Mouse (Mus musculus) brain, embryonic 14.5 days (tissue): ENCODE results near the gene Ndel1.

Source experiments
- CTCF ChIP-seq: fragments of 200-500 bp; IDR thresholded peaks from 2 replicates; pipeline ENCODE4 v1.5.1; 2012; ENCODE audit warnings: inconsistent platforms, mild to moderate bottlenecking, moderate library complexity, borderline replicate concordance; ENCODE audit not compliant: insufficient read depth, insufficient read length; ENCODE audit errors: extremely low read depth
- POLR2A ChIP-seq: fragments of 200-500 bp; IDR thresholded peaks from 2 replicates; pipeline ENCODE4 v1.6.1; 2012; ENCODE audit warnings: mild to moderate bottlenecking, inconsistent platforms, borderline replicate concordance; ENCODE audit not compliant: poor library complexity, insufficient read depth, insufficient read length, severe bottlenecking; ENCODE audit errors: extremely low read depth

DNA sequence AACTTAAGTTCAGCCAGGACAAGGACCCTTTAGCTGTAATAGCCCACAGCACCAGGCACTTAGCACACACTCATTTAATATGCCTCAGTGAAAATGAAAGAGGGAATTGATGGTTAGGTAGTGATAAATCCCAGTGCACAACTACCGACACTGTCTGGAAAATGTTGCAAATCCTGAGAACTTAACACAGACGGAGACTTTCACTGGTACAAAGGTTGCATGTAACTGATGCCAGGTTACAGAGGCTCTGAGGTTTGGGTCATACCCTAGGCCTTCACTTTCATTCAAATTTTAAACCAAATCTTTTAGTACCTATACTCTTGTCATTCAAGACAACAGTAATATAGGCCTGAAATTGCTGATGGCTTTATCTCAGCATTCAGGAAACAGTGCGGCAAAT is 14.3 kb downstream of the Ndel1 start:
- TF ChIP-seq CTCF: no peak
- no peak for TF ChIP-seq POLR2A
